Mouse (Mus musculus) neural tube, embryonic 14.5 days (tissue): ENCODE data around the gene Slc7a1. TPM values are rescaled to one million over a fixed set of nuclear protein-coding genes. Genes with fewer than 3 reads are reported as not detected.

Experiments
- ATAC-seq: fragments of 200-750 bp; cut with Nextera tagmentation; 2 replicates; pipeline ENCODE4 v1.8.0; 2017; ENCODE audit warnings: low read depth, mild to moderate bottlenecking, moderate TSS enrichment, moderate library complexity
- H3K27ac ChIP-seq: fragments of 300-500 bp; sonication (generic); 2 replicates; pipeline ENCODE4 v1.5.1; 2014; ENCODE audit warnings: low read depth, mild to moderate bottlenecking, control low read depth, low read length, moderate library complexity, mixed read lengths
- H3K27me3 ChIP-seq: fragments of 300-500 bp; sonication (generic); 2 replicates; pipeline ENCODE4 v1.6.1; 2014; ENCODE audit warnings: low read length; ENCODE audit not compliant: control insufficient read depth, insufficient read depth
- H3K36me3 ChIP-seq: fragments of 300-500 bp; sonication (generic); 2 replicates; pipeline ENCODE4 v1.6.1; 2014; ENCODE audit warnings: low read length, mixed read lengths; ENCODE audit not compliant: control insufficient read depth, insufficient read depth
- H3K4me1 ChIP-seq: fragments of 300-500 bp; sonication (generic); 2 replicates; pipeline ENCODE4 v1.6.1; 2014; ENCODE audit warnings: low read length; ENCODE audit not compliant: control insufficient read depth, insufficient read depth
- H3K4me2 ChIP-seq: fragments of 300-500 bp; sonication (generic); 2 replicates; pipeline ENCODE4 v1.6.1; 2014; ENCODE audit warnings: mild to moderate bottlenecking, low read depth, low read length, control low read depth
- H3K4me3 ChIP-seq: fragments of 300-500 bp; sonication (generic); 2 replicates; pipeline ENCODE4 v1.5.1; 2014; ENCODE audit warnings: low read depth, low read length, control low read depth, mixed read lengths
- H3K9ac ChIP-seq: fragments of 300-500 bp; sonication (generic); replicated peaks from 2 replicates; pipeline ENCODE4 v1.6.1; 2014; ENCODE audit warnings: low read depth, mild to moderate bottlenecking, control low read depth, low read length, mixed read lengths
- H3K9me3 ChIP-seq: fragments of 300-500 bp; sonication (generic); 2 replicates; pipeline ENCODE4 v1.6.1; 2016; ENCODE audit warnings: low read length; ENCODE audit not compliant: control insufficient read depth
- WGBS: fragments of 180-500 bp; shearing (Covaris S2); extraction: QIAGEN DNeasy Blood & Tissue Kit; methylation state at CpG from one replicate; pipeline ENCODE4 v1.1.7; 2014; 5-methylcytosine and 5-hydroxymethylcytosine counted together
- polyA plus RNA-seq: library from polyadenylated mRNA; unstranded; fragments of >200 nt; fragmentation: Nextera tagmentation; extraction: Ambion mirVana; gene quantifications from 2 replicates; pipeline ENCODE4 v1.2.1, GENCODE M21; 2014

The Slc7a1 gene
- polyA plus RNA-seq, 1 experiment from 2014 or later: 50.0 TPM

- no peaks in the 10 kb centered on the region for H3K27me3 ChIP-seq
Observed at GRCm38 (mm10) chr5:148302968-148303367, 96.7 kb downstream of the Slc7a1 start.

GRCm38 (mm10) chr5:148293346-148293745 is 106.4 kb downstream of the Slc7a1 start:
- no peaks in the 10 kb centered on the region for H3K36me3 ChIP-seq
- H3K4me2 ChIP-seq: no peak overlapping the region
- WGBS: 88% methylated on average over 7 of the region's 7 CpGs

More at GRCm38 (mm10) chr5:148302968-148303367, 96.7 kb downstream of the Slc7a1 start:
- Histone ChIP-seq H3K4me3 (no peak overlapping the region), H3K4me1 (no peaks in the 10 kb centered on the region), H3K4me2 (no peak overlapping the region), H3K9ac (no peak overlapping the region), H3K36me3 (0 out of 2 replicates have a peak, but pooled peaks cover 5% of the 10 kb centered on the region), H3K9me3 (no peaks in the 10 kb centered on the region), H3K27ac (no peak overlapping the region)
- no peak for ATAC-seq
- WGBS: 83% methylated on average over 11 of the region's 11 CpGs

GRCm38 (mm10) chr5:148292862-148293261 is 106.8 kb downstream of the Slc7a1 start:
- Histone ChIP-seq H3K9me3 (no peaks in the 10 kb centered on the region), H3K27me3 (no peaks in the 10 kb centered on the region), H3K4me1 (no peaks in the 10 kb centered on the region), H3K4me3 (no peak overlapping the region), H3K36me3 (no peaks in the 10 kb centered on the region), H3K9ac (no peak overlapping the region), H3K4me2 (no peak overlapping the region), H3K27ac (no peak overlapping the region)
- WGBS: 79% methylated on average over 7 of the region's 7 CpGs
- no peak for ATAC-seq

More at GRCm38 (mm10) chr5:148293346-148293745, 106.4 kb downstream of the Slc7a1 start:
- H3K27ac ChIP-seq: no peak overlapping the region
- no peaks in the 10 kb centered on the region for H3K4me1 ChIP-seq
- no peaks in the 10 kb centered on the region for H3K27me3 ChIP-seq
- no peak overlapping the region for H3K9ac ChIP-seq
- no peak overlapping the region for H3K4me3 ChIP-seq
- ATAC-seq: no peak
- no peaks in the 10 kb centered on the region for H3K9me3 ChIP-seq

- Histone ChIP-seq H3K4me3 (no peak overlapping the region), H3K27ac (no peak overlapping the region), H3K36me3 (no peaks in the 10 kb centered on the region), H3K4me1 (no peaks in the 10 kb centered on the region), H3K27me3 (no peaks in the 10 kb centered on the region), H3K4me2 (no peak overlapping the region), H3K9me3 (no peaks in the 10 kb centered on the region), H3K9ac (no peak overlapping the region)
- 42% methylated on average over 7 of the region's 7 CpGs for WGBS
- ATAC-seq: peak; percentile 38; the same call in 1 of the 2 replicates
Observed at GRCm38 (mm10) chr5:148289951-148290350, 109.8 kb downstream of the Slc7a1 start.

GRCm38 (mm10) chr5:148288804-148289203 is 110.9 kb downstream of the Slc7a1 start:
- WGBS: 76% methylated on average over 17 of the region's 18 CpGs
- Histone ChIP-seq H3K36me3 (no peaks in the 10 kb centered on the region), H3K4me1 (no peaks in the 10 kb centered on the region), H3K27me3 (no peaks in the 10 kb centered on the region), H3K27ac (no peak overlapping the region), H3K9ac (no peak overlapping the region), H3K4me3 (no peak overlapping the region), H3K4me2 (no peak overlapping the region), H3K9me3 (no peaks in the 10 kb centered on the region)
- ATAC-seq: no peak

GRCm38 (mm10) chr5:148287529-148287928 is 112.2 kb downstream of the Slc7a1 start:
- Histone ChIP-seq H3K27me3 (no peaks in the 10 kb centered on the region), H3K4me3 (no peak overlapping the region), H3K4me1 (no peaks in the 10 kb centered on the region), H3K27ac (no peak overlapping the region), H3K4me2 (no peak overlapping the region), H3K36me3 (no peaks in the 10 kb centered on the region), H3K9me3 (no peaks in the 10 kb centered on the region), H3K9ac (no peak overlapping the region)
- 95% methylated on average over 5 of the region's 5 CpGs for WGBS
- ATAC-seq: no peak

GRCm38 (mm10) chr5:148283584-148283983 is 116.1 kb downstream of the Slc7a1 start:
- H3K27ac ChIP-seq: no peak overlapping the region
- WGBS: 86% methylated on average over 3 of the region's 3 CpGs
- no peak overlapping the region for H3K9ac ChIP-seq
- ATAC-seq: no peak
- no peaks in the 10 kb centered on the region for H3K27me3 ChIP-seq
- H3K9me3 ChIP-seq: no peaks in the 10 kb centered on the region
- H3K4me1 ChIP-seq: no peaks in the 10 kb centered on the region
- no peaks in the 10 kb centered on the region for H3K36me3 ChIP-seq
- no peak overlapping the region for H3K4me3 ChIP-seq
- H3K4me2 ChIP-seq: no peak overlapping the region

- H3K27me3 ChIP-seq: no peaks in the 10 kb centered on the region
- H3K9me3 ChIP-seq: no peaks in the 10 kb centered on the region
- no peaks in the 10 kb centered on the region for H3K36me3 ChIP-seq
- H3K4me1 ChIP-seq: no peaks in the 10 kb centered on the region
- H3K9ac ChIP-seq: no peak overlapping the region
- no peak overlapping the region for H3K4me2 ChIP-seq
- no peak for ATAC-seq
- H3K4me3 ChIP-seq: no peak overlapping the region
- 82% methylated on average over 2 of the region's 2 CpGs for WGBS
- H3K27ac ChIP-seq: no peak overlapping the region
Observed at GRCm38 (mm10) chr5:148283177-148283576, 116.5 kb downstream of the Slc7a1 start.

GRCm38 (mm10) chr5:148282631-148283030 is 117.1 kb downstream of the Slc7a1 start:
- WGBS: 92% methylated on average over 5 of the region's 5 CpGs
- Histone ChIP-seq H3K9ac (no peak overlapping the region), H3K4me1 (no peaks in the 10 kb centered on the region), H3K27me3 (no peaks in the 10 kb centered on the region), H3K36me3 (no peaks in the 10 kb centered on the region), H3K27ac (no peak overlapping the region), H3K4me3 (no peak overlapping the region), H3K9me3 (no peaks in the 10 kb centered on the region), H3K4me2 (no peak overlapping the region)
- no peak for ATAC-seq
